Mouse (Mus musculus) embryonic stem cell, embryonic (primary cell): Measurements from ENCODE around the gene Ifitm6.

Source experiments
- CTCF ChIA-PET, 4 experiments: fragments of 300-600 bp in 2 of 4; fragments of 350-600 bp in 2 of 4; sonication (Branson Sonifier 250); formaldehyde crosslinking; loops; one replicate each; lab custom pipeline; 2022; ENCODE audit warnings: inconsistent platforms in 2 of 4; lab: Charles Lee
- POLR2A ChIA-PET, 4 experiments: fragments of 300-600 bp in 2 of 4; fragments of 350-600 bp in 2 of 4; sonication (Branson Sonifier 250); formaldehyde crosslinking; loops; one replicate each; lab custom pipeline; 2022; ENCODE audit warnings: antibody characterized with exemption in 4 of 4, inconsistent platforms in 1 of 4; lab: Charles Lee

The Ifitm6 gene

GRCm38 (mm10) chr7:141049326-141049725 is 31.6 kb upstream of the Ifitm6 start:
- ChIA-PET CTCF (interaction anchor here (0.6 to 3.9 kb wide), 68 partner anchors 10 to 900 kb away, joined by 3 to 48 read pairs (median 4); partner anchors contain the start of genes Scgb1c1 (in 2 of the 4), B4galnt4 (in 1 of the 4), Ifitm3 (in 1 of the 4) and Ifitm5 (in 1 of the 4)), POLR2A (interaction anchor here in 3 of 4 experiments (0.6 to 9.3 kb wide), 23 partner anchors 10 to 227 kb away, joined by 3 to 115 read pairs (median 6); partner anchors contain the start of genes Ifitm3 (in 2 of the 3), B4galnt4 (in 1 of the 3), Gm17387 (in 1 of the 3) and Zfp941 (in 1 of the 3))

- ChIA-PET POLR2A (interaction anchor here (0.5 to 9.3 kb wide), 75 partner anchors 10 to 889 kb away, joined by 3 to 115 read pairs (median 4); partner anchors contain the start of genes Ifitm3 (in 3 of the 4), B4galnt4 (in 1 of the 4), Gm17387 (in 1 of the 4) and Gm45785 (in 1 of the 4)), CTCF (interaction anchor here (0.6 to 3.9 kb wide), 92 partner anchors 8 to 1033 kb away, joined by 3 to 48 read pairs (median 4); partner anchors contain the start of genes Scgb1c1 (in 3 of the 4), B4galnt4 (in 2 of the 4), Gm17387 (in 1 of the 4) and Ifitm3 (in 1 of the 4))
These were observed 30.8 kb upstream of the Ifitm6 start for GRCm38 (mm10) chr7:141048226-141049218.

- CTCF ChIA-PET: interaction anchor here (0.6 to 3.9 kb wide), 47 partner anchors 8 to 858 kb away, joined by 3 to 48 read pairs (median 6); partner anchors contain the start of genes B4galnt4 (in 2 of the 4), Scgb1c1 (in 2 of the 4), Gm17387 (in 1 of the 4) and Ifitm3 (in 1 of the 4)
- POLR2A ChIA-PET: interaction anchor here (0.6 to 9.3 kb wide), 73 partner anchors 9 to 888 kb away, joined by 3 to 115 read pairs (median 4); partner anchors contain the start of genes Ifitm3 (in 3 of the 4), Ifitm2 (in 2 of the 4), Lrrc56 (in 2 of the 4) and B4galnt4 (in 1 of the 4)
These were observed 30.0 kb upstream of the Ifitm6 start for GRCm38 (mm10) chr7:141047581-141048225.

GRCm38 (mm10) chr7:141046931-141047580 is 29.3 kb upstream of the Ifitm6 start:
- POLR2A ChIA-PET: interaction anchor here (0.6 to 9.3 kb wide), 72 partner anchors 8 to 400 kb away, joined by 3 to 115 read pairs (median 4); partner anchors contain the start of genes Ifitm3 (in 3 of the 4), Ifitm2 (in 2 of the 4), Lrrc56 (in 2 of the 4) and Pgghg (in 2 of the 4)

GRCm38 (mm10) chr7:141042539-141042938 is 24.8 kb upstream of the Ifitm6 start:
- ChIA-PET POLR2A (interaction anchor here in 3 of 4 experiments (0.5 to 9.3 kb wide), 25 partner anchors 9 to 174 kb away, joined by 3 to 115 read pairs (median 4); partner anchors contain the start of genes Gm17387 (in 1 of the 3) and Sirt3 (in 1 of the 3)), CTCF (interaction anchor here in 3 of 4 experiments (0.7 to 1.8 kb wide), 10 partner anchors 10 to 1439 kb away, joined by 3 to 8 read pairs (median 4); no protein-coding TSS in a partner anchor)

More at GRCm38 (mm10) chr7:141046931-141047580, 29.3 kb upstream of the Ifitm6 start:
- CTCF ChIA-PET: interaction anchor here (0.6 to 3.9 kb wide), 43 partner anchors 9 to 379 kb away, joined by 3 to 48 read pairs (median 6); partner anchors contain the start of genes Scgb1c1 (in 3 of the 4), B4galnt4 (in 2 of the 4), Gm17387 (in 1 of the 4) and Ifitm3 (in 1 of the 4)

GRCm38 (mm10) chr7:141041661-141042060 is 23.9 kb upstream of the Ifitm6 start:
- CTCF ChIA-PET: interaction anchor here (0.6 to 1.5 kb wide), 6 partner anchors 15 to 134 kb away, joined by 3 to 5 read pairs (median 4); no protein-coding TSS in a partner anchor
- POLR2A ChIA-PET: interaction anchor here in 3 of 4 experiments (1.1 to 9.3 kb wide), 13 partner anchors 9 to 201 kb away, joined by 3 to 115 read pairs (median 4); partner anchors contain the start of genes Gm17387 (in 1 of the 3), Rassf7 (in 1 of the 3) and Sirt3 (in 1 of the 3)

- ChIA-PET CTCF (interaction anchor here in 3 of 4 experiments (0.7 to 1.5 kb wide), 8 partner anchors 11 to 196 kb away, joined by 3 to 4 read pairs (median 3); partner anchors contain the start of gene Scgb1c1 (in 1 of the 3)), POLR2A (interaction anchor here (0.6 to 9.3 kb wide), 14 partner anchors 9 to 200 kb away, joined by 3 to 115 read pairs (median 4); partner anchors contain the start of genes Gm17387 (in 1 of the 4) and Rassf7 (in 1 of the 4))
These were observed 23.3 kb upstream of the Ifitm6 start for GRCm38 (mm10) chr7:141040867-141041606.

GRCm38 (mm10) chr7:141039386-141040107 is 21.8 kb upstream of the Ifitm6 start:
- ChIA-PET POLR2A (interaction anchor here (0.7 to 2.5 kb wide), 13 partner anchors 8 to 1612 kb away, joined by 3 to 14 read pairs (median 3); partner anchors contain the start of genes Gm17387 (in 1 of the 4), Gm45717 (in 1 of the 4), Ifitm2 (in 1 of the 4) and Rassf7 (in 1 of the 4)), CTCF (interaction anchor here in 2 of 4 experiments (0.5 to 1.4 kb wide), 5 partner anchors 9 to 136 kb away, joined by 3 to 6 read pairs (median 4); no protein-coding TSS in a partner anchor)

- ChIA-PET CTCF (interaction anchor here in 1 of 4 experiments (0.8 to 1.4 kb wide), 3 partner anchors 11 to 135 kb away, joined by 3 to 4 read pairs (median 3); no protein-coding TSS in a partner anchor), POLR2A (interaction anchor here (0.6 to 2.5 kb wide), 16 partner anchors 9 to 217 kb away, joined by 3 to 14 read pairs (median 4); partner anchors contain the start of genes Gm45717 (in 1 of the 4), Ifitm2 (in 1 of the 4) and Rassf7 (in 1 of the 4))
These were observed 20.6 kb upstream of the Ifitm6 start for GRCm38 (mm10) chr7:141038090-141039032.

GRCm38 (mm10) chr7:141036624-141037023 is 18.9 kb upstream of the Ifitm6 start:
- ChIA-PET CTCF (interaction anchor here in 1 of 4 experiments (1.0 kb wide), 1 partner anchor 28 kb away, joined by 3 read pairs; no protein-coding TSS in a partner anchor), POLR2A (interaction anchor here in 1 of 4 experiments (0.7 kb wide), 1 partner anchor 32 kb away, joined by 3 read pairs; no protein-coding TSS in a partner anchor)

GRCm38 (mm10) chr7:141032458-141033167 is 14.9 kb upstream of the Ifitm6 start:
- CTCF ChIA-PET: interaction anchor here (0.5 to 1.5 kb wide), 8 partner anchors 10 to 172 kb away, joined by 3 to 8 read pairs (median 4); no protein-coding TSS in a partner anchor
- POLR2A ChIA-PET: interaction anchor here in 3 of 4 experiments (0.6 to 2.3 kb wide), 18 partner anchors 7 to 73 kb away, joined by 3 to 17 read pairs (median 4); no protein-coding TSS in a partner anchor

- POLR2A ChIA-PET: interaction anchor here in 2 of 4 experiments (0.8 to 7.5 kb wide), 9 partner anchors 14 to 121 kb away, joined by 3 to 115 read pairs (median 3); partner anchors contain the start of gene Pgghg (in 1 of the 2)
- CTCF ChIA-PET: interaction anchor here in 2 of 4 experiments (0.6 to 1.3 kb wide), 3 partner anchors 10 to 173 kb away, joined by 3 read pairs; no protein-coding TSS in a partner anchor
These were observed 12.7 kb upstream of the Ifitm6 start for GRCm38 (mm10) chr7:141030390-141030789.
